Mouse (Mus musculus): ENCODE measurements around the gene Adcyap1r1.
A peak's percentile ranks its signal among the peaks of the same experiment; 100 is the strongest.

The Adcyap1r1 gene

DNA sequence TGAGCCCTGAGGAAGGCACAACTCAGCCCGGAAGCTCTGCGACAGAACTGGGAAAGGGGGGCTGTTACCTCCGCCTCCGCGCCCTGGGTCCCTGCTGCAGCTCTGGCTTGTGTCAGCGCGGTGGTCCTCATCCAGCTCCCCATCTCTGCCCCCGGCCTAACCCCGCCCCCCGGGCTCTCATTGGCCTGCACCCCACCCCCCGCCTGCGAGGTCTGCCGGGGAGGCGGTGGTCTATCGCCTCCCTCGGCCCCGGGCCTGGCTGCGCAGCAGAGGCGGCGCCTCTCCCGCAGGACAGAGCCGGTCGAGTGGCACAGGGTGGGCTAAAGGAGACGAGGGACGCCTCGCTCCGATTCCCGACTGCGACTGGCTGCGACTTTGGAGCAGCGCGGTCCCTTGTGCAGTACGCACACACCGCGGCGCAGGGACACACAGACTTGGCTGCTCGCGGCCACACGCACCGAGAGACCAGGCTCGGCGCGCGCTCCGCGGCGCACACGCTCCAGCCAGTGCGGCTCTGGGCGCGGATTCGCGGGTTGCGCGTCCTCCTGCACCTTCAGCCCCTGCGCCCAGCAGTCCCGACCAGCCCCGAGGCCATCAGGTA, at the start of gene Adcyap1r1:
Adcyap1r1 (plus strand) TSS at position 208 of the 601 bp plus-strand sequence.
- DNase-seq (ENCODE audit: low spot score) = peak; percentile 10

DNA sequence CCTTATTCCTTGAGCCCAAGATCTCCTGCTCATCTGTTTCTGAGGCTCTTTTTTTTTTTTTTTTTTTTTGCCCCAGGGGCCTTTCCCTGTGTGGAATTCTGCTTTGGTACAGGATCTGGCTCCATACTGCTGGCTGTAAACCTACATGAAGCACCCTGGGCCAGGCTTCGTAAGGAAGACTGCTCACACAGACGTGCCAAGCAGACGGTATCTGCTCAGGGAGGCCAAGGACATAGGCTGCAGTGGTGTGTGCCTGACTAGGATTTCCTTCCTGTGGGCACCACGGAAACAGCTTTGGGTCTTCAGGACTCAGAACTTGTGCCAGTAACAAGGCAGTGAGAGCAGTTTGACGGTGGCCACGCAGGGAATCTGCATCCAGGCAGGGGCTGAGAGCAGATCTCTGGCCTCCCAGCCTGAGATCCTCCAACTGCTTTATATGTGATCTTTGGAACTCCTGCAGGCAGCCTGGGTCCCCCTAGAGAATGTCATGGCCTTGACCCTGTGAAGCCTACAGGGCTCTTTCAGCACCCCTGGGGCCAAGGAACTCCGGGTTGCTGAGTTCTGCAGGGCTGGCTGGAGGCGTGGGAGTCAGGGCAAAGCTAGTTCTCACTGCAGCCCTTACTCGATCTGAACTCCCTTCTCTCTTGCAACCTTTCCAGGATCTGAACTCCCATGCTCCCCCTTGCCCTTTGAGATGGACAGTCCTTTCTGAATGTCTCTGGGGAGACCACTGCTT, 49.6 kb upstream of the Adcyap1r1 start:
- no peak for DNase-seq (ENCODE audit: low spot score)

DNA sequence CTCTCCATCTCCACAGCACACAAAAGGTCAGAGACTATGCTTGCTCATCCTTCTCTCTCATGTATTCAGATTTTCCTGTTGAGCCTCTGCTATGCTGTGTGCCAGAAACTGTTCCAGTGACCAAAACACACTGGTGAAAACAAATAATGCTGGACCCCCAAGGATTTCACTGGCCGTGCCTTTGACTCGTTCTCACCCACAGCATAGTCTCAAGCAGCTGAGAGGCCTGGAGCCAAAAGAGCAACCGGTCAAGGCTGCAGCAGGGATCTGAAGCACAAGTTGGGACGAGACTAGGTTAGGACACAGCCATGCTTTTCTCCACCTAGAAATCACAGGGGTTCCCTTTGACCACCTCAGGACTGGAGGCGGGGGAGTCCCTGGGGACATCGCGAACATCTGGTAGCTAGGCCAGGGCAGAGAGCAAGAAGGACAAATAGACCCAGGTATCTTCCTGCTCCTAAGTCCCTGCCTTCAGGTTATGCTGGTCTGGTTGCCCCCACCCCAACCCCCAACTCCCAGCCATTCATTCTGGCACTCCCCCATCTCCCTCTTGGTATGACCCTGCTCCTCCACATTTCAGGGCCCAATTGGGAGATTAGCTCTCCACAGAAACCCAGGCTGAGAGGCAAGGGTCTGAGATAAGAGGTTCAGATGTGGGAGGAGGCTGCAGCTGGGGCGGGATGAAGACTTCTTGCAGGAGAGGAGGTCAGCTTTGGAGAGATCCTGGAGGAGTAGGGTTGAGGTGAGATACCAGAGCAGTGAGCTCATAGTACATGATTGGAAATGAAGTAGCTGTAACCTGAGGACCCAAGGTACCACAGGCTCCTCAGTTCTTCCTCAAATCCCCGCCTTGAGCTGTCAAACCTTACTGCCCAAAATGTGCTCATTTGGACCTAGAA, 48.1 kb upstream of the Adcyap1r1 start:
- no peak for DNase-seq (ENCODE audit: low spot score)

DNA sequence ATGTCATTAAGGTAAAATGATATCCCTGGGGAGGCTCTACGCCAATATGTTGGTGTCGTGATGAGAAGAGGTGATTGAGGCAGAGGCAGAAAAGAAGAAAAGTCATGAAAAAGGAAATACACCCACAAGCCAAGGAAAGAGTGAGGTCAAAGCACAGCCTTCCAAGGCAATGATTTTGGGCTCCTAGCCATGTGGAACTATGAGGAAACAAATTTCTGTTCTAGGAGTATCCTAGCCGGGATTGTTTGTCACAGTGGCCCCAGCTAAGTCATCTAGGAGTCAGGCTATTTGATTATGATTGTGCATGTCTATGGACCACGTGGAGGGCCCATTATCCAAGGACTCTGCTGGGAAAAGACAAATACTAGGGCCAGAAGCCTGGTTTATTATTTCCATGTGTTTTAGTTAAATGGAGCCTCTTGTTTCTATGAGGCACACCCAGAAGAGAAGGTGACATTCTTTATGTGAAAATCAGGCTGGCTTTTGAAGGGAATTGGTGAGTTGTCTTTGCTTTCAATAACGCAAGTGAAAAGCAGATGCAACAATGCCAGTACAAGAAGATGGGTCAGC, 47.3 kb upstream of the Adcyap1r1 start:
- no peak for DNase-seq (ENCODE audit: low spot score)

DNA sequence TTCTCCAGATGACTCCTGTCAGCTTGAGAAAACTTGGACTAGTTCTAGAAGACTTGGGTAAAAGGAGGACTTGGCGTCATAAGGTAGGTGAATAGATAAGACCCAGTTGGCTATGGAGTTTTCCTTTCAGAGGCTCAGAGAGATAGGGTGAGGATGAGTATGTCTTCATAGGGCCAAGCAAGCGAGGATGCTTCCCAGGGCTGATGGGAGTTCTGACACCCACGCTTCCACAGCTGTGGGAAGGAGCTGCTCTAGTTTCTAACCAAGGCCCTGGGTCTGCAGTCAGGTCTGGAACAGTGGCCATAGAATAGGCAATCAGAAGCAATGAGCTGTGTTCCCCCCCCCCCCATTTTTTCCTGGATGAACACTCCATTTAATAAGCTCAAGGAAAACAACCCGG, 44.4 kb upstream of the Adcyap1r1 start:
- no peak for DNase-seq (ENCODE audit: low spot score)

DNA sequence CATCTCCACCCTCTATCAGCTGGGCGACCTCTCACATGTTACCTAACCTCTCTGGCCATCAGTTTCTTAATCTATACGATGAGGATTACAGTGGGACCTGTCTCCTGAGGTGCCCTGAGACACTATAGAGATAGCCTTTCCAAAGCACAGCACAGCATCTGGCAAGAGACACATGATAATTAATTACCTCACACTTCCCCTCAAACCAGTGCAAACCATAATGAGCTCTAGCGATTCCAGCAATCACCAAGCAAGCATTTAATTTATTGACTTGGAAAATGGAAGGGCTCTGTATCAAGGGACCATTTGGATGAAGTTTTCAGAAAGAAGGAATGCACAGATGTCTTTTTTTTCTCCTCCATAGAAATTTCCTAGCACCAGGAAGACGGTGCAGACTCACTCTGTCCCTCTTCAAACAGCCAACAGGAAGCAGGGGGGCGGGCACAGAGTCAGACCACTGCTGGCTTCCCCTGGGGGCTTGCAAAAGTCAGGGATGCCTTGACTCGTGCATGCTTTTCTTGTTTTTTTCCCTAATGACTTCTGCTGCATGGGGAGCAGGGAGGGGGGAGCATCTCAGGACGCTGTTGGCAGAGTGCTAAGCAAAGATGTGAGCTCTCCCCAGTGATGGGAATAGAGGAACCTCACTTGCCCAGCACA, 41.5 kb upstream of the Adcyap1r1 start:
- no peak for DNase-seq (ENCODE audit: low spot score)

DNA sequence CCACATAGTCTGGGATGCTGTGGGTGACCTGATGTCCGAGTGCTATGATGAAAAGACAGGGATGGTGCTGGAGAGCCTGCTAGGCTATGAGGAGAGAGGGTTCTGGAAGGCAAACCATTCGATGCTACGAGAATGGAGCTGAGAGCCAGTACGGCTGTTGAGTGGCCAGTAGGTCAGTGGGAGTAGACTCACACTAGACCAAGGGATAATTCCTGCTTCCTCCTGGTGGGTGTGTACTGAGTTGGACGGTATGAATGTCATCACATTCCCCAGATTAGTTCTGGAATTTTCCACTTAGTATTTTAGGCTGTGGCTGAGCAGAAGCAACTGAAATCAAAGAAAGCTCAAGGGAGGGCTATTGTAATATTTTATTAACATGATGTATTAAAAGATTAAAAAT, 40.8 kb upstream of the Adcyap1r1 start:
- DNase-seq (ENCODE audit: low spot score) = no peak

DNA sequence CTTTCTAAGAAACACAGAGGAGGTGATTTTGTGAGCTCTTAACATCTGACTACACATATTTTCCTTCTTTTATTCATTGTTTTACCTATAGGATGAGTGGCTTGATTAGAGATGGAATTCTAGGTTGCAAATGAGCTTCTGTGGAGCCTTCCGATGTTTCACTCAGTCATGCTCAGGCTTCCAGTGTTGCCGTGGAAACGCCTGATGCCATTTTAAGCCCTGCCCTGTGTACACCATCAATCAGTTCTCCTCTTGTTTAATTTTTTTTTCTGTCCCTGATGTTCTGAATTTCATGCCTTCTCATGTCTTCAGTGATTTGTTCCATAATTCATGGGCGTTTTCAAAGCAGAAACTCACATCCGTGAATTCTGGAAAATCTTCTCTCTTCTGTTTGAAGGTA, 35.6 kb upstream of the Adcyap1r1 start:
- DNase-seq (ENCODE audit: low spot score) = no peak

DNA sequence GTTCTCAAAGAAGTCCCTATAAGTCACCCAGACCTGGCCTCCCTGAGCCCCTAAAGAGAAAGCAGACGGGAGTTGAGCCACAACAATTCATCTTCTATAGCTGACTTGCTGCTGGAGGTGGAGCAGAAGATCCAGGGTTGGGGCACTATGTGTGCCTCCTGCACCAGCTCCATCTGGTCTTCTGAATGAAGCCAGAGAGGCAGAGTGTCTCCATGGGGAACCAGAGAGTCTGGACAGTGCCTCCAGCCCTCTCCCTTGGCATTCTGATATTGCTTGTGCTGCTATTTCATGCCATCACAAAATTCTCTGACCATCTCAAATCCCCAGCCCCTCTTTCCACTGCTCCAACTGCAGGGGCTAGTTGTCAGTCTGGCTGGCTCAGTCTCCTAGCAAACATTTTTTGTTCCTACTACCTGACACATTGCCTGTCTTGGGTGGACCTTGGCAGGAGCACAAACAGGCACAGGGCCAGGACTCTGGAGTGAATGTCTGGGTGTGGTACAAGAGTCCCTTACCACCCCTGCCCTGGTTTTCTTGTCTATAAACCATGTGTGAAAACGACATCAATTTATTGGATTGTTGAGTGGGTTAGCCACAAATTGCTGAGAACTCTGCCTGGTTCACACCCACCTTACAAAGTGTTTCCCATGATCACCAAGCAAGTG, 32.9 kb upstream of the Adcyap1r1 start:
- DNase-seq (ENCODE audit: low spot score) = no peak

DNA sequence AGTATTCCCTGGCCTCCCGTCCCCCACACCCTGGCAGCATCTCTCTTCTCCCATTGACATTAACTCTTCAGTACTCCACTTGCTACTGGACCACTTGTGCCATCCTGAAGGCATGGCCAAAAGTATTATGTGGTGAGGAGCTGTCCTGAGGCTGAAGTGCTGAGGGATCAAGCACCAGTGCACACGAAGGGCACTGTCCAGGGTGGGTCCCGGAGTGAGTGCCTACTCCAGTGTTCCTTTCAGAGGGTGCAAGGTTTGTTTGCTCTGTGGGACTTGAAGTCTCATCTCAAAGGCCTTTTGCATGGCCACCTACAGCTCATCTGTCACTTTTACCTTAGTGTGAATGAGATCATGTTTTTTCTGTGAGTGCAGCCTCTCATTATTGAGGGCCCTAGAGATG, 31.4 kb upstream of the Adcyap1r1 start:
- no peak for DNase-seq (ENCODE audit: low spot score)

DNA sequence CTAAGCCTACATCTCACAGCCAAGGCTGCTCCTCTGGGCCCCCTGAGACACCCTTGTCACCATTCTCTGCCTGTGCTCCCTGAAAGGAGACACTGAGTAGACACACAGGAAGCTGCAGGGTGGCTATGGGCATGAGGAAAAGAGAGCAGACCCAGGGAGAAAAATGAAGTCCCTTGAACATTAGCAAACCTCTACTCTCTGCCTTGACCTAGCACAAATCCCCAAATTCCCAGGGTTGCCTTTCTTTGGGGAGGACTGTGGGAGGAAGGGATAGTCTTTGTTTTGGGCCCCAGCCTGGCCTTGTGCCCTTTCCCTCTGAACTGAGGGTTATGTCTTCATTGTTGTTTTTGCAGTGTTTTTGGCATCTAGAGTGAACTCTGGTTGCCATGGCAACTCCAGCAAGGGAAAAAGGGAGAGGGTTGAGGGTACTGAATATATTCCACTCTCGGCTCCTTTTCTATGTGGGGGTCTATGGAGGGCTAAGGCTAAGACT, 30.9 kb upstream of the Adcyap1r1 start:
- no peak for DNase-seq (ENCODE audit: low spot score)

DNA sequence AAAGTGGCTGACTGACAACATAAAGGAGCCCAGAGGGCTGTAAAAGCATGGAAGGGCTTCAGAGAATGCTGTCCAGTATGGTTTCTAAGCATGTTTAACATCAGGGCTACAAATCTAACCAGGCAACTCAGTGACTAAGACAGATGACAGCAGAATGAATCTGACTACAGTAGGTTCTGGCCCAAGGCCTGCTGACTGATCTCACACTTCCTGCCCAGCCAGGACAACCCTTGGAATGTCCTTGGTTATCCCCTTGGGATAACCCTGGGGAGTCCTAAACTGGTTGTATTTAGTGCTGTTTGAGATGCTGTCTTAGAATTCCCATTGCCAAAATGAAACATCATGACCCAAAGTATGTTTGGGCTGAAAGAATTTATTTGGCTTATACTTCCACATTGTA, 19.7 kb upstream of the Adcyap1r1 start:
- DNase-seq (ENCODE audit: low spot score) = no peak

DNA sequence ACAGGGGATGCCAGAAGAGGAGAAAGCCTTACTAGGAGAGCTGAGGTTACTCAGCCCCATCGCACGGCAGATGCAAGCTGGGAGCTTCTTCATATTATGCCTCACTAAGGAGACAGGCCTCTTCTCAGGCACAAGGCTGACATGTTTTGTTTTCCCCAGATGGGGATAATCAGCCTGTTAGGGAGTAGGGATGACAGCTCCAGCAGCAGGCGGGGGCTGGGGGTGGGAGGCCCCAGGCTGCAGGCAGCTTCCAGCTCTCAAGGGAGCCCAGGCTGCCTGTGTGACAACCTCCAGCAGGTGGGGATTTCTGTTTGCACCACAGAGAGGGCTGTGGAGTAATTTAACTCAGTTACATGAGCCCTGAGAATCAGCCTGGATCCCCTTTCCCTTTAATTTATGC, 17.4 kb upstream of the Adcyap1r1 start:
- no peak for DNase-seq (ENCODE audit: low spot score)

DNA sequence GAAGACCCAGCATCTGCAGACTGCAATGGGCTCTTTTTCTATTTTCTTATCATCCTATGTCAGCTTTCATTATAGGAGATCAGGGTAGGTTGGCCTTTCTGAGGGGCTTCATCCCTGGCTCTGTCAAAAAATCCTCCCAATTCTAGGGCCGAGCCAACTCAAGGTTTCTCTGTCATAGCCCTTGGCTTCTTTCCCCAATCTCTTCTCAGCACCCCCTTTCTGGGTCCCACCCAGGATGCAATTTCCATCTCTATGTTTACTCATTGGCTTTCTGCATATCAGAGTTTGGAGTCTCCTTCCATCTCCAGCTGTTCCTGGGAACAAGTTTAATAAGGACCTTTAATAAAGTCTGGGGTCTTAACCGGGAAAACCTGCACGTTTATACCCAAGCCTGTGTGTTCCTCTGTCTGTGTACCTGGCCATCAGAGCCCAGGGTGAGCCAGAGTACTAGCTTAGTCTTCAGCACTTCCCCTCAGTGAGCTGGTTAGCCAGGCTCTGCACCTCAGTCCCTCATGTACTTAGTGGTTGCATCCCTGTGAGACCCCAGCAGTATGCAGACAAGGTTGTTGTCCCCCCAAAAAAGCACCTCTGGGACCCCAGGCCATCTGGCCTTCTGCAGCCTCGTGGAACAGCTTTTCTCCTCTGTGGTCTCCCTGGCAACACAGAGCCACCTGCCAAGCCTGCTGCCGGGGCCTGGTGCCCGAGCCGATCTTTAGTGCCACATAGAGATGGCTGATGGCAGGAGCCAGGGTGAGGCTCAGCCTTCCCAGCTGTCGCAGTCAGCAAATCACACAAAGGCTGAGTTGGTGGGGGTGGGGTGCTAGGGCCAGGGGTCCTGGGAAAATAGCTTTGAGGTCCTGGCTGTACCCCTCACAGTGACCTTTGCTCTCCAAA, 16.3 kb upstream of the Adcyap1r1 start:
- DNase-seq (ENCODE audit: low spot score) = no peak

DNA sequence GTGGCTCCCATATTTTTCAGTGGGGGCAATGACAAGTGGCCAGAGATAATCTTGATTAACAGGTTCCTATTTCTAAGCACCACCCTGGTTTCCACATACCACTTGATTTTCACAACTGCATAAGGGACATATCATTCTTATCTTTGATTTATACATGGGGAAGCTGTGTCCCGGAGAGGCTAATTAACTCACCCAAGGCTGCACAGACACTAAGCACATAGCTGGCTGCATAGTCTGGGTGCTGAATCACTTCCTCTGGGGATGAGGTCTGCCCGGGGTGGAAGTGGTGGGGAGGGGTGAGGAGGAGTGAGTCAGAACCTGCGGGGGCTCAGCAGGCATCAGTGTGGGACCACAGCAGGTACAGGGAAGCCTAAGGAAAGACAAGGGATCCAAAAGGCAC, 13.9 kb upstream of the Adcyap1r1 start:
- DNase-seq (ENCODE audit: low spot score) = no peak

DNA sequence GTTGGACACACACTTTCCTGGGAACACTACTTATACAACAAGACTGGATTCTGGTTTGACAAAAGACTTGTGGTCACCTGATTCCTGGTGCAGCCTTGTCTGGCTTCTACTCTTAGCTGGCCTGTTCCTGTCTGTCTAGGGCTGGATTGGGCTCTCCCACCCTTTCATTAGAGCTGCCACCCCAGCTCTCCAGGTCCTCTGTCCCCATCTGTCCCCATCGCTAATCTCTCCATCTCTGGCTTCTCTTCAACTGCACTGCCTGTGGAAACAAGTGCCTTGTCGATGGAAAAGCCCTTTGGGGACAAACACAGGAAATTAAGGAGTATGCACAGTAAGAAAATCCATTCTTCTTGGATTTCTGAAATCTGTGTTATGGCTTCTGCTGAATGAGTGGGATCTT, 12.9 kb upstream of the Adcyap1r1 start:
- DNase-seq (ENCODE audit: low spot score) = no peak

DNA sequence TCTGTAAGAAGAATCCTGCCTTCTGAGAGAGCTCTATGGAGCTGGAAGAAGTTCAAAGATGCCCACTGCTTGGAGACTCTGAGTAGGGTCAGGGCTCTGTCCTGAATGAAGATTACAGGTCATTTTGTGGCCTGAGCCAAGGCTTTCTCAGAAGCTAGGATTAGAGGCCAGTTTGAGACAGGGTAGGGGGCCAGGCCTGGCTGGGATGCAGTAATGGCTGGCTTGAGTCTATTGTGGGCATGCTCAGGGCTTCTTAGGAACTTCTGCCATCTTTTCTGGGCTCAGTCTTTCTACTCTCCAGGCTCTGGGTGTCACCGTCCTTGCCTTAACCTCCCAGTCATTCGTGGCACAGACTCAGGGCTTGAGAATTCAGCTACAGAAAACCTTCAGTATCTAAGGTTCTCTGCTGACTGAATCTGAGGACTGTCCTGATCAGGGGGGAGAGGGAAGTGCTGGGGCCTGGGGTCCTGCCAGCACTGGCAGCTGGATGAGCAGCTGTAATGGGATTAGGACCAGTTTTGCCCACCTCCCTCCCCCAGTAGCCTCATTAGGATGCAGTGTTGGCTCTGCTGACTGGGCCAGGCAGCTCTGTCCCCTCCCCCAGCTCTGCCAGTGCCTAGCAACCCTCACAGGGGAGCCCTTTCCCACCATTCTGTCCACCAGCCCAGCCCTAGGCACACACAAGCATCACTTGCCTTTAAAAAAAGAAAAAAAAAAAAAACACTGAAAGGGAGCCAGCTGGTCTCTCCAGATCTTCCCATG, 7.7 kb upstream of the Adcyap1r1 start:
- DNase-seq (ENCODE audit: low spot score) = no peak

DNA sequence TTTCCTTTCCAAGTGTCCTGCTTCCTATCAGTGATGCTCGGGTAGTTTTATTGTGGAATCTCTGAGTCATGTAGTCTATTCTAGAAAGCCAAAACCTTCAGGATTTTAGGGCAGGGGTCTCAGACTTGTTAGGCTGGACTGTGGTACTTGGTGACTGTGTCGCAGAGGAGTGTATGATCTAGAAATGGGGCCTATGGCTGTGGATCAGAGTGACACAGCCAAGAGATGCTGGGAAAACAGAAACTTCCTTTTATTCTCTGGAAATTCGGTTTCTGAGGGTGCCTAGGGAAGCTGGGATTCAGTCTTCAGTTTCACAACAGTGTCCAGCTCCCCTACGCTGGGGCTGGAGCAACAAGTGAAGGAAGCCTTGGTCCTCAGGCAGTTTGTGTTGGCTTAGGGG, 7.1 kb upstream of the Adcyap1r1 start:
- no peak for DNase-seq (ENCODE audit: low spot score)

DNA sequence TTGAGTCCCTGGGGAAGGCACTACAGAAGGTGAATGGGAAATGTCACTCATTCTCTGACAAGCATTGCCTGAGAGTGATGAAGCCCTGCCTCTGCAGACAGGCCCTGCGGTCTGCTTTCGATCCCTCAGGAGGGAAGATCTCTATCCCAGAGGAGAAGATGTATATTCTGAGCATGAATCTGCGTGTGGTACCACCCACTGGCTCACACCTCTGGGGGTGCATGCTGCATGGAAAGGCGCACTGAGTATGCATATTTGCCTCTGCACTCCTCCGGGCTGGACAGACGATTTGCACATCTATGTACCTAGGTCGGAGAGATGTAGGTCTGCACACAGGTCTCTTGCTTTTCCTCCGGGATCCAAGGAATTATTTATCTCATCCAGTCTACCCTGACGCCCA, 3.6 kb upstream of the Adcyap1r1 start:
- DNase-seq (ENCODE audit: low spot score) = no peak

Data from ovary, postnatal 10 days (tissue).